7 mouse cellular contexts compared by ENCODE assay signal in the genomic region with DNA sequence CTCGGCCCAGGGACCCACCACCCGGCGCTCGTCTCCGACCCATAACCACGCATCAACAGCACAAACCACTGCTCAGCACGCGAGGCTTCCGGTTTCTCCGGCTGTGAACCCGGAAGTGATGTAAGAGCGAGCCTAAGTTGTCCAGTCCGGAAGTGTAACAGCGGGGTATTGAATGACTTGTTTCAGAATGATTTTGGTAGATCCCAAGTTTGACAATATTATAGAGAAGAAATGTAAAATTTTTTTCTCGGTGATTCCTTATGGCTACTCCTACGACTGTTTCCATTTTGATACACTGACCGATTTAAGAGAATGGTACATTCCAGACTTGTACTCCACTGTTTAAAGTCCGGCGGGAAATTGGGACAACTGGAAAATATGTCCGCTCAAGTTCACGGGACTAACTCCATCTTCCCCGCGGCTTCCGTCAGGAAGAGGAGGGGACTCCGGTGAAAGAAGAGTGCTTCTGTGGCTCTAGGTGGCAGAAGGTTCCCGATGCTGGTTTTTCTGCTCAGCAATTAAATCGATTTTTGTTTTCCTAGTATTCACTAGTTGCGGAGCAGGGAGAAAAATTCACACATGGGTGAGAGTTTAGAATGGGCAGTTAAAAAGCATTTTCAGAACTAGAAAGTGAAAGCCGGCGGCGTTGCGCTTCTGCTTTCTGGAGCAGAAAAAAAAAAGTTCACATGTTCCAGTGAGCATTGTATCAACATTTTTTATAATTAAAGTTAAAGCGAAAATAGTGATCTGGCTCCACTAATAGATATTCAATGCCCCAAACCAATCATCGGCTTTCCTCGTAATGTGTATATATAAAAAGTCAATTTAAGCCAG. TPM values are rescaled to one million over a fixed set of nuclear protein-coding genes. Genes with fewer than 3 reads are reported as not detected.
DNase-seq lines count a peak whose midpoint lies in the region; ATAC-seq and TF ChIP-seq lines count a peak whose summit lies in the region.

TSS of gene Lsg1 (minus strand) at position 99 of the 834 bp plus-strand sequence.

- H3K36me3 ChIP-seq in embryonic facial prominence, embryonic 10.5 days (replicated peaks) = peaks cover 31% of the 10 kb centered on the region
- peaks cover 24% of the 10 kb centered on the region for H3K36me3 ChIP-seq in intestine, postnatal 0 days (ENCODE audit: control insufficient read depth, insufficient read depth)
- H3K36me3 ChIP-seq in midbrain, embryonic 12.5 days = peaks cover 29% of the 10 kb centered on the region
- H3K36me3 ChIP-seq in small intestine, adult 2 months (ENCODE audit: control insufficient read depth, insufficient read depth, low read length) = peaks cover 21% of the 10 kb centered on the region

- intact Hi-C loops in left cerebral cortex, postnatal 4 days (cut with DNase I) = loop anchor here (2.0 kb wide), 1 partner anchor 483 kb away; no protein-coding TSS in a partner anchor

- H3K27me3 ChIP-seq in embryonic facial prominence, embryonic 10.5 days (replicated peaks; ENCODE audit: low read depth, poor library complexity, severe bottlenecking) = no peaks in the 10 kb centered on the region
- no peaks in the 10 kb centered on the region for H3K27me3 ChIP-seq in intestine, postnatal 0 days (replicated peaks; ENCODE audit: control insufficient read depth, insufficient read depth, low read length)
- H3K27me3 ChIP-seq in midbrain, embryonic 12.5 days = no peaks in the 10 kb centered on the region
- no peaks in the 10 kb centered on the region for H3K27me3 ChIP-seq in small intestine, adult 2 months (ENCODE audit: control insufficient read depth, insufficient read depth, low read length)

- peaks cover 16% of the 10 kb centered on the region for H3K4me1 ChIP-seq in embryonic facial prominence, embryonic 10.5 days
- H3K4me1 ChIP-seq in intestine, postnatal 0 days (replicated peaks; ENCODE audit: control insufficient read depth, insufficient read depth, low read length) = 0 out of 2 replicates have a peak, but pooled peaks cover 3% of the 10 kb centered on the region
- H3K4me1 ChIP-seq in midbrain, embryonic 12.5 days = peaks cover 11% of the 10 kb centered on the region
- 0 out of 2 replicates have a peak, but pooled peaks cover 2% of the 10 kb centered on the region for H3K4me1 ChIP-seq in small intestine, adult 2 months (ENCODE audit: control insufficient read depth, insufficient read depth, insufficient read length, low read length)

- peak; percentile 87 for DNase-seq in adrenal gland, postnatal 10 days
- DNase-seq in embryonic facial prominence, embryonic 10.5 days (ENCODE audit: low spot score) = peak; percentile 90
- DNase-seq in gonadal fat pad, adult 2 months (ENCODE audit: low read depth) = peak; percentile 81
- DNase-seq in left cerebral cortex, postnatal 4 days = peak; percentile 85

- peak; percentile 64; the same call in 1 of the 2 replicates for TF ChIP-seq POLR2A in small intestine, adult 2 months (IDR thresholded peaks at IDR 0.05; ENCODE audit: low read depth, low read length)

- H3K4me2 ChIP-seq in intestine, postnatal 0 days (replicated peaks; ENCODE audit: low read depth) = peak within 1 kb of the TSS; percentile 73
- peak within 1 kb of the TSS; percentile 90 for H3K4me2 ChIP-seq in midbrain, embryonic 12.5 days (replicated peaks)

- 5% methylated on average over 35 of the region's 35 CpGs for WGBS in embryonic facial prominence, embryonic 10.5 days
- 2% methylated on average over 35 of the region's 35 CpGs for WGBS in intestine, postnatal 0 days
- 4% methylated on average over 35 of the region's 35 CpGs for WGBS in midbrain, embryonic 12.5 days
- 1% methylated on average over 35 of the region's 35 CpGs for WGBS in small intestine, adult 2 months

- H3K9ac ChIP-seq in intestine, postnatal 0 days (ENCODE audit: low read depth, low read length) = peak within 1 kb of the TSS; percentile 62
- peak within 1 kb of the TSS; percentile 77 for H3K9ac ChIP-seq in midbrain, embryonic 12.5 days (replicated peaks)

- no peaks in the 10 kb centered on the region for H3K9me3 ChIP-seq in embryonic facial prominence, embryonic 10.5 days
- H3K9me3 ChIP-seq in intestine, postnatal 0 days (ENCODE audit: control insufficient read depth) = no peaks in the 10 kb centered on the region
- no peaks in the 10 kb centered on the region for H3K9me3 ChIP-seq in midbrain, embryonic 12.5 days

- peak within 1 kb of the TSS; percentile 93 for H3K27ac ChIP-seq in embryonic facial prominence, embryonic 10.5 days (replicated peaks)
- H3K27ac ChIP-seq in intestine, postnatal 0 days (ENCODE audit: low read depth, low read length) = peak within 1 kb of the TSS; percentile 47; the same call in 1 of the 2 replicates
- H3K27ac ChIP-seq in midbrain, embryonic 12.5 days (replicated peaks) = peak within 1 kb of the TSS; percentile 52; the same call in 1 of the 2 replicates
- H3K27ac ChIP-seq in small intestine, adult 2 months (ENCODE audit: insufficient read depth, low read depth, low read length) = peak within 1 kb of the TSS; percentile 76; the same call in 1 of the 2 replicates

- TF ChIP-seq CTCF in intestine, postnatal 0 days (IDR thresholded peaks at IDR 0.05; ENCODE audit: low read depth) = peak; percentile 65
- TF ChIP-seq CTCF in small intestine, adult 2 months (IDR thresholded peaks at IDR 0.05; ENCODE audit: extremely low read depth, insufficient read length, insufficient replicate concordance, low read depth, low read length) = peak; percentile 25; the same call in 1 of the 2 replicates

- H3K4me3 ChIP-seq in embryonic facial prominence, embryonic 10.5 days = peak within 1 kb of the TSS; percentile 87
- peak within 1 kb of the TSS; percentile 68 for H3K4me3 ChIP-seq in intestine, postnatal 0 days (ENCODE audit: low read depth, low read length)
- H3K4me3 ChIP-seq in midbrain, embryonic 12.5 days = peak within 1 kb of the TSS; percentile 87
- H3K4me3 ChIP-seq in small intestine, adult 2 months (ENCODE audit: low read depth, low read length) = peak within 1 kb of the TSS; percentile 98

- ATAC-seq in intestine, postnatal 0 days = peak; percentile 93
- peak; percentile 96 for ATAC-seq in midbrain, embryonic 12.5 days (ENCODE audit: low FRiP score, low read depth)

RNA-seq across cellular contexts. Expression of gene Lsg1, which starts in this region (rescaled TPM):
- total RNA-seq in adrenal gland, postnatal 10 days (2021) = 10 to 100 TPM; 34.4 to 35.2 TPM
- 87.1 and 95.3 TPM in 2 replicates for polyA plus RNA-seq in embryonic facial prominence, embryonic 10.5 days (2016; fragmentation: Nextera tagmentation; extraction: Ambion mirVana)
- 11.8 and 12.3 TPM in 2 replicates for polyA plus RNA-seq in gonadal fat pad, adult 2 months (2012; rRNA removed)
- polyA plus RNA-seq in intestine, postnatal 0 days (2015; fragmentation: Nextera tagmentation; extraction: Ambion mirVana) = 23.1 and 24.5 TPM in 2 replicates
- 10 to 100 TPM; 28.6 to 29.8 TPM for total RNA-seq in left cerebral cortex, postnatal 4 days (2021)
- polyA plus RNA-seq in midbrain, embryonic 12.5 days (2016; fragmentation: Nextera tagmentation; extraction: Ambion mirVana) = 72.2 and 78.1 TPM in 2 replicates
- 2.6 and 5.5 TPM in 2 replicates for polyA plus RNA-seq in small intestine, adult 2 months (2012; rRNA removed)

Comparison
In these comparisons a context has a peak if more than half of its experiments do, and no peak if none do; other contexts are left out.
1. Peak in every context shown above with its lines: DNase-seq, ATAC-seq, H3K4me3 ChIP-seq and H3K27ac ChIP-seq.